Mouse (Mus musculus) olfactory bulb, adult 2 months (tissue): ENCODE results near the gene Dus1l.

Source experiments
- CTCF ChIP-seq: fragments of 200-500 bp; IDR thresholded peaks from 2 replicates; pipeline ENCODE4 v1.5.1; 2012; ENCODE audit warnings: low read depth, mild to moderate bottlenecking, low read length, moderate library complexity; ENCODE audit not compliant: insufficient read depth
- POLR2A ChIP-seq: fragments of 200-500 bp; IDR thresholded peaks from 2 replicates; pipeline ENCODE4 v1.6.1; 2012; ENCODE audit warnings: mild to moderate bottlenecking, low read depth, low read length, moderate library complexity; ENCODE audit not compliant: insufficient read depth

DNA sequence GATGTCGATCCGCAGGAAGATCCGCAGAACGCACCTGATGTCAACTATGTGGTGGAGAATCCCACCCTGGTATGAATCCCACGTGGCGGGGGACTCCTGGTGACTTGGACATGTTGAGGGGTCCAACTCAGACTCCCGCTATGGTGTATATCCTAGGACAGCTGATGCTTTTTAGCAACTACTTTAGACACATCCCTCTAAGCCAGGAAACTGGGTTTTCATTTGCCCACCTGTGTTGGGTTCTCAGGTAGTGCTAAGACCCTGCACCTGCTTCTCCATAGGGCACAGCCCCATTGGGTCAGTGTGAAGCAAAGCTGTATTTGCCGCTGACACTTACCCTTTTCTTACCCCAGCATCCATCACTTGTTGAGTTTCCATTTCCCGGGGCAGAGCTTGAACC is 11.1 kb downstream of the Dus1l start:
- TF ChIP-seq CTCF (no peak), POLR2A (no peak)
